Comparison of ENCODE assay signal across 9 mouse cellular contexts in genomic region chr3:135688970-135689772, GRCm38 (mm10). TPM values are rescaled to one million over a fixed set of nuclear protein-coding genes. Genes with fewer than 3 reads are reported as not detected.
DNase-seq lines count a peak whose midpoint lies in the region; ATAC-seq and TF ChIP-seq lines count a peak whose summit lies in the region.
"Had no signal": no experiment of that assay in that cellular context is flagged by ENCODE, and none has a peak within 500 bp of the region (broad histone marks: within the 10 kb centered on the region; RNA-seq: fewer than 3 reads in every experiment).

No protein-coding gene starts in this region.

- peak overlapping the region; percentile 84 for H3K4me2 ChIP-seq in heart, embryonic 11.5 days
- H3K4me2 ChIP-seq in limb, embryonic 12.5 days, result peak overlapping the region; percentile 82; the same call in 1 of the 2 replicates
- H3K4me2 ChIP-seq in stomach, embryonic 16.5 days (ENCODE audit: low read depth, low read length), result peak overlapping the region; percentile 81

- ATAC-seq in heart, embryonic 11.5 days (replicated peaks; ENCODE audit: insufficient number of reproducible peaks, low FRiP score, low TSS enrichment), result no peak
- ATAC-seq in limb, embryonic 12.5 days (ENCODE audit: insufficient number of reproducible peaks, insufficient read depth, low FRiP score, low TSS enrichment, low read depth), result no peak
- ATAC-seq in stomach, embryonic 16.5 days (ENCODE audit: insufficient read depth, low FRiP score), result no peak
- ATAC-seq in erythroid progenitor cell, adult 5-6 weeks (replicated peaks; ENCODE audit: low FRiP score, poor library complexity, severe bottlenecking), result no peak

- no peak for TF ChIP-seq CTCF in spleen, adult 2 months (IDR thresholded peaks at IDR 0.05; ENCODE audit: extremely low read depth, insufficient read depth, insufficient read length, insufficient replicate concordance)

- H3K27me3 ChIP-seq in heart, embryonic 11.5 days (ENCODE audit: control insufficient read depth, insufficient read depth, low read length), result no peaks in the 10 kb centered on the region
- H3K27me3 ChIP-seq in spleen, adult 2 months (ENCODE audit: control insufficient read depth, insufficient read depth, low read length), result no peaks in the 10 kb centered on the region
- peaks cover 10% of the 10 kb centered on the region for H3K27me3 ChIP-seq in limb, embryonic 12.5 days
- H3K27me3 ChIP-seq in stomach, embryonic 16.5 days (ENCODE audit: control insufficient read depth, insufficient read depth, low read length), result no peaks in the 10 kb centered on the region

- no peaks in the 10 kb centered on the region for H3K36me3 ChIP-seq in heart, embryonic 11.5 days (ENCODE audit: control insufficient read depth, insufficient read depth, low read length)
- H3K36me3 ChIP-seq in spleen, adult 2 months (ENCODE audit: control insufficient read depth, insufficient read depth, low read length), result no peaks in the 10 kb centered on the region; the same call in 1 of the 2 replicates
- peaks cover 3% of the 10 kb centered on the region; the same call in 1 of the 2 replicates for H3K36me3 ChIP-seq in limb, embryonic 12.5 days
- H3K36me3 ChIP-seq in stomach, embryonic 16.5 days (ENCODE audit: control insufficient read depth, insufficient read depth, low read length), result no peaks in the 10 kb centered on the region

- WGBS in heart, embryonic 11.5 days (ENCODE audit: insufficient replicate concordance), result 32% methylated on average over 11 of the region's 11 CpGs
- 39% methylated on average over 11 of the region's 11 CpGs for WGBS in spleen, adult 2 months
- WGBS in limb, embryonic 12.5 days, result 29% methylated on average over 11 of the region's 11 CpGs
- 26% methylated on average over 11 of the region's 11 CpGs for WGBS in stomach, embryonic 16.5 days

- H3K4me3 ChIP-seq in heart, embryonic 11.5 days (ENCODE audit: low read depth, low read length), result peak overlapping the region; percentile 88
- peak overlapping the region; percentile 7 for H3K4me3 ChIP-seq in spleen, adult 2 months (ENCODE audit: extremely low read depth, insufficient read depth, insufficient read length)
- no peak overlapping the region for H3K4me3 ChIP-seq in limb, embryonic 12.5 days (replicated peaks)
- H3K4me3 ChIP-seq in stomach, embryonic 16.5 days (replicated peaks; ENCODE audit: low read length), result peak overlapping the region; percentile 91

- H3K4me1 ChIP-seq in heart, embryonic 11.5 days (ENCODE audit: control insufficient read depth, insufficient read depth, low read length), result peaks cover 46% of the 10 kb centered on the region
- H3K4me1 ChIP-seq in spleen, adult 2 months (ENCODE audit: control insufficient read depth, insufficient read depth, insufficient read length), result peaks cover 21% of the 10 kb centered on the region; the same call in 1 of the 2 replicates
- H3K4me1 ChIP-seq in limb, embryonic 12.5 days (replicated peaks), result peaks cover 31% of the 10 kb centered on the region
- peaks cover 28% of the 10 kb centered on the region for H3K4me1 ChIP-seq in stomach, embryonic 16.5 days (ENCODE audit: control insufficient read depth, insufficient read depth, low read length)

- H3K9ac ChIP-seq in heart, embryonic 11.5 days (ENCODE audit: low read depth, low read length), result peak overlapping the region; percentile 100
- no peak overlapping the region for H3K9ac ChIP-seq in limb, embryonic 12.5 days (replicated peaks)
- peak overlapping the region; percentile 43 for H3K9ac ChIP-seq in stomach, embryonic 16.5 days (ENCODE audit: low read length)

- DNase-seq in heart, postnatal 14 days, result no peak
- no peak for DNase-seq in spleen, adult 2 months (ENCODE audit: low read depth in 1 of 2, low spot score in 2 of 2)
- no peak for DNase-seq in spleen, adult 18-20 months
- no peak for DNase-seq in cerebellum, adult 11-12 months
- DNase-seq: cerebellum, postnatal 10 days had no signal

- H3K27ac ChIP-seq in heart, embryonic 11.5 days (ENCODE audit: low read depth, low read length), result peak overlapping the region; percentile 51
- no peak overlapping the region; the same call in 1 of the 2 replicates for H3K27ac ChIP-seq in spleen, adult 2 months (ENCODE audit: insufficient read depth, low read length)
- no peak overlapping the region for H3K27ac ChIP-seq in limb, embryonic 12.5 days
- 0 out of 2 replicates have a peak overlapping the region, but pooled peaks have one; percentile 11 for H3K27ac ChIP-seq in stomach, embryonic 16.5 days (ENCODE audit: low read length)

- intact Hi-C loops in heart, postnatal 14 days (cut with DNase I), result loop anchor here (2.0 kb wide), 1 partner anchor 18 kb away; no protein-coding TSS in a partner anchor

- no peak for TF ChIP-seq POLR2A in spleen, adult 2 months (IDR thresholded peaks at IDR 0.05; ENCODE audit: low read depth, low read length)

- H3K9me3 ChIP-seq in heart, embryonic 11.5 days (replicated peaks; ENCODE audit: control insufficient read depth, low read length), result no peaks in the 10 kb centered on the region
- H3K9me3 ChIP-seq in limb, embryonic 12.5 days, result 0 out of 2 replicates have a peak, but pooled peaks cover 6% of the 10 kb centered on the region
- H3K9me3 ChIP-seq in stomach, embryonic 16.5 days (replicated peaks; ENCODE audit: control insufficient read depth, low read length), result no peaks in the 10 kb centered on the region

RNA-seq across cellular contexts. Expression of gene Nfkb1, which starts 2.2 kb away (rescaled TPM):
- polyA plus RNA-seq in heart, embryonic 11.5 days (2014; fragmentation: Nextera tagmentation; extraction: Ambion mirVana), result 15.4 and 17.8 TPM in 2 replicates
- 10 to 100 TPM; 44.1 to 45.4 TPM for total RNA-seq in heart, postnatal 14 days (2021)
- polyA plus RNA-seq in spleen, adult 2 months (2012; rRNA removed), result 188 and 220 TPM in 2 replicates
- 12.1 and 16.8 TPM in 2 replicates for polyA plus RNA-seq in limb, embryonic 12.5 days (2016; fragmentation: Nextera tagmentation; extraction: Ambion mirVana)
- polyA plus RNA-seq in stomach, embryonic 16.5 days (2015; fragmentation: Nextera tagmentation; extraction: Ambion mirVana), result 19.2 and 22.6 TPM in 2 replicates
- total RNA-seq in erythroid progenitor cell, adult 5-6 weeks (2015; ENCODE audit: low replicate concordance), result 6.5 and 21.4 TPM in 2 replicates
- total RNA-seq in erythroid progenitor cell, adult 5-6 weeks (2017; ENCODE audit: low replicate concordance), result 13.4 and 18.6 TPM in 2 replicates

Comparison
In these comparisons a context has a peak if more than half of its experiments do, and no peak if none do; other contexts are left out.
1. H3K27ac ChIP-seq: peak in heart, embryonic 11.5 days (single experiment) and stomach, embryonic 16.5 days (single experiment); none in spleen, adult 2 months (single experiment) and limb, embryonic 12.5 days (single experiment).
2. Peak in every context shown above with its lines, with median percentiles within 50 percentile points of each other: H3K4me2 ChIP-seq.